In genomic region chr8:103441163-103441562, GRCm38 (mm10) we compare ENCODE assay signal across 10 mouse cellular contexts.
DNase-seq lines count a peak whose midpoint lies in the region; ATAC-seq and TF ChIP-seq lines count a peak whose summit lies in the region.
"Had no signal": no experiment of that assay in that cellular context is flagged by ENCODE, and none has a peak within 500 bp of the region (broad histone marks: within the 10 kb centered on the region; RNA-seq: fewer than 3 reads in every experiment).

No protein-coding gene starts in this region.

- no peak overlapping the region for H3K9ac ChIP-seq in kidney, embryonic 15.5 days
- H3K9ac ChIP-seq in lung, embryonic 14.5 days: no peak overlapping the region
- H3K9ac ChIP-seq: embryonic facial prominence, embryonic 15.5 days had no signal

- ATAC-seq in kidney, embryonic 15.5 days (replicated peaks; ENCODE audit: low FRiP score): no peak
- ATAC-seq in Patski: no peak
- ATAC-seq in lung, embryonic 14.5 days (ENCODE audit: insufficient read depth): no peak; the same call in 1 of the 2 replicates

- in situ Hi-C loops in Patski (cut with MboI; ENCODE audit: low pct_unique_long_range_greater_than_20kb): loop anchor here (10.0 kb wide), 1 partner anchor 656 kb away; the partner anchor contains the start of gene Cdh11

- peak; percentile 20 for DNase-seq in kidney, adult 18-20 months
- no peak for DNase-seq in Patski (ENCODE audit: low read depth, low spot score)
- peak; percentile 68 for DNase-seq in embryo, embryonic 10.5 days (ENCODE audit: low spot score)
- peak; percentile 74 for DNase-seq in lung, embryonic 14.5 days
- DNase-seq in urinary bladder, postnatal 4 days (ENCODE audit: low spot score in 2 of 2): no peak
- no peak for DNase-seq in spleen, adult 18-20 months
- DNase-seq in gastrocnemius, postnatal 10 days: no peak

- no peak overlapping the region for H3K27ac ChIP-seq in kidney, embryonic 15.5 days
- H3K27ac ChIP-seq in lung, embryonic 14.5 days (ENCODE audit: low read depth): no peak overlapping the region
- H3K27ac ChIP-seq: embryonic facial prominence, embryonic 15.5 days; macrophage had no signal

- no peaks in the 10 kb centered on the region for H3K9me3 ChIP-seq in kidney, embryonic 15.5 days (replicated peaks)
- no peaks in the 10 kb centered on the region for H3K9me3 ChIP-seq in lung, embryonic 14.5 days (ENCODE audit: low read depth, low read length)
- H3K9me3 ChIP-seq: embryonic facial prominence, embryonic 15.5 days had no signal

- CTCF ChIA-PET in Patski (lab: Charles Lee): no interaction called here

- no peaks in the 10 kb centered on the region for H3K27me3 ChIP-seq in kidney, embryonic 15.5 days
- no peaks in the 10 kb centered on the region for H3K27me3 ChIP-seq in Patski
- H3K27me3 ChIP-seq in lung, embryonic 14.5 days (ENCODE audit: insufficient read depth, low read length): no peaks in the 10 kb centered on the region
- H3K27me3 ChIP-seq: embryonic facial prominence, embryonic 15.5 days had no signal

- H3K36me3 ChIP-seq in kidney, embryonic 15.5 days: no peaks in the 10 kb centered on the region
- H3K36me3 ChIP-seq in lung, embryonic 14.5 days (ENCODE audit: insufficient read depth): no peaks in the 10 kb centered on the region
- H3K36me3 ChIP-seq: embryonic facial prominence, embryonic 15.5 days had no signal

- no peak overlapping the region for H3K4me3 ChIP-seq in kidney, embryonic 15.5 days (replicated peaks)
- no peak overlapping the region for H3K4me3 ChIP-seq in lung, embryonic 14.5 days (ENCODE audit: low read depth, low read length)
- H3K4me3 ChIP-seq: embryonic facial prominence, embryonic 15.5 days had no signal

- POLR2A ChIA-PET in Patski (lab: Charles Lee): no interaction called here

- no peak overlapping the region for H3K4me2 ChIP-seq in kidney, embryonic 15.5 days
- no peak overlapping the region for H3K4me2 ChIP-seq in lung, embryonic 14.5 days
- H3K4me2 ChIP-seq: embryonic facial prominence, embryonic 15.5 days had no signal

- WGBS in kidney, embryonic 15.5 days: 68% methylated on average over 5 of the region's 5 CpGs
- 51% methylated on average over 5 of the region's 5 CpGs for WGBS in lung, embryonic 14.5 days

- no peaks in the 10 kb centered on the region for H3K4me1 ChIP-seq in kidney, embryonic 15.5 days
- no peaks in the 10 kb centered on the region for H3K4me1 ChIP-seq in lung, embryonic 14.5 days (ENCODE audit: insufficient read depth)
- H3K4me1 ChIP-seq: embryonic facial prominence, embryonic 15.5 days had no signal

- TF ChIP-seq CTCF in Patski (IDR thresholded peaks at IDR 0.05): peak; percentile 62
- TF ChIP-seq CTCF in lung, embryonic 14.5 days (IDR thresholded peaks at IDR 0.05; ENCODE audit: low read depth): peak; percentile 65

Comparison
In these comparisons a context has a peak if more than half of its experiments do, and no peak if none do; other contexts are left out.
1. DNase-seq: peak in kidney, adult 18-20 months (single experiment), embryo, embryonic 10.5 days (single experiment) and lung, embryonic 14.5 days (single experiment); none in Patski (single experiment), urinary bladder, postnatal 4 days (0 of 2), spleen, adult 18-20 months (0 of 2) and gastrocnemius, postnatal 10 days (single experiment).